Mouse (Mus musculus): Measurements from ENCODE around the gene D930007J09Rik. TPM values are rescaled to one million over a fixed set of nuclear protein-coding genes. Genes with fewer than 3 reads are reported as not detected.

Gene D930007J09Rik
- not detected in 2 replicates for polyA plus RNA-seq (2016; fragmentation: Nextera tagmentation; extraction: Ambion mirVana)

DNA sequence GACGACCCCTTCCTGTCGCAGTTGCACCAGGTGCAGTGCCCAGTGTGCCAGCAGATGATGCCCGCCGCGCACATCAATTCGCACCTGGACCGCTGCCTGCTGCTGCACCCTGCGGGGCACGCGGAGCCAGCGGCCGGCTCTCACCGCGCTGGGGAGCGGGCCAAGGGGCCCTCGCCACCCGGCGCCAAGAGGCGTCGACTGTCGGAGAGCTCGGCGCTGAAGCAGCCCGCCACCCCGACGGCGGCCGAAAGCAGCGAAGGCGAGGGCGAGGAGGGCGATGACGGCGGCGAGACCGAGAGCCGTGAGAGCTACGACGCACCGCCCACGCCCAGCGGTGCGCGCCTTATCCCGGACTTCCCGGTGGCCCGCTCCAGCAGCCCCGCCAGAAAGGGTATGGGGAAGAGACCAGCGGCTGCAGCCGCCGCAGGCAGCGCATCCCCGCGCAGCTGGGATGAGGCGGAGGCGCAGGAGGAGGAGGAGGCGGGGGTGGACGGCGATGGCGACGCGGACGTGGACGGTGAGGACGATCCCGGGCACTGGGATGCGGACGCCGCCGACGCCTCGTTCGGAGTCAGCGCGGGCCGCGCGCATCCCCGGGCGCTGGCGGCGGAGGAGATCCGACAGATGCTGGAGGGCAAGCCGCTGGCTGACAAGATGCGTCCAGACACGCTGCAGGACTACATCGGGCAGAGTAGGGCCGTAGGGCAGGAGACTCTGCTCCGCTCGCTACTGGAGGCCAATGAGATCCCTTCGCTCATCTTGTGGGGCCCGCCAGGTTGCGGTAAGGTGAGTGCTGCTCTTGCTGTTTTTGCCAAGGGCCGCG is at the start of gene D930007J09Rik:
D930007J09Rik (minus strand) TSS at position 591 of the 823 bp plus-strand sequence.
- Histone ChIP-seq H3K9me3 (no peaks in the 10 kb centered on the region), H3K27ac (peak within 1 kb of the TSS; percentile 72), H3K36me3 (peaks cover 16% of the 10 kb centered on the region), H3K27me3 (peaks cover 3% of the 10 kb centered on the region; the same call in 1 of the 2 replicates), H3K4me3 (replicated peaks) (peak within 1 kb of the TSS; percentile 82), H3K4me1 (replicated peaks) (peaks cover 29% of the 10 kb centered on the region), H3K4me2 (peak within 1 kb of the TSS; percentile 86), H3K9ac (replicated peaks) (peak within 1 kb of the TSS; percentile 84)
- under 1% methylated on average over 95 of the region's 95 CpGs for WGBS
- ATAC-seq (ENCODE audit: insufficient number of reproducible peaks, insufficient read depth, low FRiP score, low TSS enrichment, low read depth) = peak; percentile 19

DNA sequence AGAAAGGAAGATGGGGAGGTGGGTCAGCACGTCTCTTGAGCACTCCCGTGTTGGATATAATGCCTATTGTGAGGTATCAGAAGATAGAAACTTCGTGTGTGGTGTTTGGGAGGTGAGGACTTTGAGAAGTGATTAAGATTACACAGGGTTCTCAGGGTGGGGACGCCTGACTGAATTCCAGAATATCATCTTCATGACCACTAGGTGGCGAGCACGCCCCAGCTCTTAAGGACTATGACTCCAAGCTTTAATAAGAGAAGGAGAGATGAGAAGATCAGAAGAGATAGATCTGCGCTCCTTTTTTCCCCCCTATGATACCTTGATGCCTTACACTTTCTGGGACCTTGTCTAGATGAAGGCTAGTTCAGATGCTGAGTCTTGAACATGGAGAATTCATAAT is 49.3 kb upstream of the D930007J09Rik start:
- no peaks in the 10 kb centered on the region for H3K27me3 ChIP-seq
- H3K4me3 ChIP-seq (replicated peaks) = no peak overlapping the region
- WGBS = 16% methylated on average over 7 of the region's 7 CpGs
- H3K4me2 ChIP-seq = no peak overlapping the region
- no peak overlapping the region for H3K27ac ChIP-seq
- no peaks in the 10 kb centered on the region for H3K36me3 ChIP-seq
- H3K9ac ChIP-seq (replicated peaks) = no peak overlapping the region
- H3K4me1 ChIP-seq (replicated peaks) = peaks cover 12% of the 10 kb centered on the region
- no peaks in the 10 kb centered on the region for H3K9me3 ChIP-seq
- no peak; the same call in 1 of the 2 replicates for ATAC-seq (ENCODE audit: insufficient number of reproducible peaks, insufficient read depth, low FRiP score, low TSS enrichment, low read depth)

DNA sequence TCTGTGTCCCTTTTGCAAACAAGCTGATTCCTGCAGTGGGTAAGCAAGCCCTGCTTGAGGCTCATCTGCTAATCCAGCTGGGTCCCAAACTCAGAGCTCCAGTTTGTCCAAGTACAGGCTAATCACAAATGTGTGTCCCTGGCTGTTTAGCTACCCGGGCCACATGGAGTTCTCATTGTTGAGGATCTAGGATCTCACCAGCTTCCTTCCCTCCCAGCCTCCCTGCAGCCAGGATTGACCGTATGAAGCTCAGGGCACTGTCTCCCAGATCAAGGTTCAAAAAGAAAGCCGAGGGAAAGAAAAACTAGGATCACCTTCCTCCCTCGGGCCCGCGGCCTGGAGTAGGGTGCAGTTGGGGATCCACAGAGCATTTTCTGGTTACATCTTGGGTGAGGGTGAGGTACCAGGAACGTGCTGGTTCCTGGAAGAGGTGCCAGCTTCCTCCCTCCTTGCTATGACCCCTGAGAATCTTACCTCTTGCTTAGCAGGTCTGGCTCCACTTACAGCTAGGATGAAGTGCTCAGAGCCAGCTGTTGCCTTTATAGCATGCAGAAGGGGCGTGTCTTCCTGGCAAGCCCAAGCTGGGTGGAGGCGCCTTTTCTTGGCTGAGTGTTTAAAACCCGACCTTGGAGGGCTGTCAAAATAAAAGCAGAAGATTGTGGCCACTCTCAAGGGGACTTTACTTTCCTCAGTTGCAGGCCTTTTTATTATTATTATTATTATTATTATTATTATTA is 48.2 kb upstream of the D930007J09Rik start, which contains the start of gene Serpinb1a:
Serpinb1a (minus strand) TSS at position 518 of the 737 bp plus-strand sequence.
- Histone ChIP-seq H3K9me3 (no peaks in the 10 kb centered on the region), H3K27ac (no peak within 1 kb of the TSS), H3K27me3 (no peaks in the 10 kb centered on the region), H3K9ac (replicated peaks) (no peak within 1 kb of the TSS), H3K4me3 (replicated peaks) (no peak within 1 kb of the TSS), H3K4me2 (no peak within 1 kb of the TSS), H3K36me3 (no peaks in the 10 kb centered on the region), H3K4me1 (replicated peaks) (peaks cover 12% of the 10 kb centered on the region)
- peak; percentile 78; the same call in 1 of the 2 replicates for ATAC-seq (ENCODE audit: insufficient number of reproducible peaks, insufficient read depth, low FRiP score, low TSS enrichment, low read depth)
- 42% methylated on average over 10 of the region's 10 CpGs for WGBS

DNA sequence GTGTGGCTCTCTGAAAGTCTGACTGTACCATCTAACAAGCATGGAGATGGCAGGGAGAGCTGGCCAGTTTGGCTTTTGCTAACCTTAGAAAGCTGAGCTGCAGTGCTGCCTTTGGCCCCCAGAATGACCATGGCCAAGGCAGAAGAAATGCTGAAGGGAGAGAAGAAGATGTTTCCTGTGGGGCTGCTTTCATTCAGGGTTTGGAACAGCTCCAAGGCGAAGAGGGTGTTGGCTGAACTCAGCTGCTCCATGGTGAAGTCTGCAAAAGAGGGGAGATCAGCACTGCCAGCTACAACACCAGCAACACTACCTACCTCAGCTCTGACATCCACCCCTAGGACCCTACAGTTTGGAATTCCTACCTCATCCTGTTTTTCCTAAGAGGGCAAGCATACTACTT is 47.5 kb upstream of the D930007J09Rik start:
- Histone ChIP-seq H3K4me3 (replicated peaks) (no peak overlapping the region), H3K27ac (no peak overlapping the region), H3K9ac (replicated peaks) (no peak overlapping the region), H3K36me3 (no peaks in the 10 kb centered on the region), H3K27me3 (no peaks in the 10 kb centered on the region), H3K4me1 (replicated peaks) (peaks cover 12% of the 10 kb centered on the region), H3K4me2 (no peak overlapping the region), H3K9me3 (no peaks in the 10 kb centered on the region)
- ATAC-seq (ENCODE audit: insufficient number of reproducible peaks, insufficient read depth, low FRiP score, low TSS enrichment, low read depth) = no peak
- 60% methylated on average over 1 of the region's 1 CpGs for WGBS

DNA sequence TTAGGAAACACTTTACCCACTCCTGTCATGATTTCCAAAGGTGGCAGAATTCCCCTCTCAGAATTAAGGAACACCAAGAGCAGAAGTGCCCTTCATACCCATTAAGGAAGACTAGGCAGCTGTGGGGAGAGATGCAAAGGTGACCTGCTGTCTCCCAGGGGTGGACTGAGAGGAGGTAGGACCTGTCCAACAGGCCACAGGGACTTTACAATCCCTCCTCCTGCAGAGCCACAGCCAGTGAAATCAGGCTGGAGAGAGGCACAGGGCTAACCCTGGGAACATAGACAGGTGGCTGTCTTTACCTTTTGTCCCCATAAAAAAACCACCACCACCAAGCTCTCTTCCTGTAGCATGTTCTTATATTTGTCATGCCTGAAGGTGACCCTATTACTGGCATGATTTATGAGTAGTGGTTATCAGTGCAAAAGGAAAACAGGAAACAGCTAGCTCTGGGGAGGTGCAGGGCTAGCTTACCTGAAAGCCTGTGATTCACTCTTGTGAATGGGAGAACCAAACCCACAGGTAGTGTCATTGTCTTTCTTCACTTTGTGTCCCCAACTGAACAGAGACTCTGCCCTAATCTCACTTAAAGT is 47.0 kb upstream of the D930007J09Rik start:
- Histone ChIP-seq H3K27me3 (no peaks in the 10 kb centered on the region), H3K4me2 (no peak overlapping the region), H3K36me3 (no peaks in the 10 kb centered on the region), H3K9ac (replicated peaks) (no peak overlapping the region), H3K9me3 (no peaks in the 10 kb centered on the region), H3K4me3 (replicated peaks) (no peak overlapping the region), H3K4me1 (replicated peaks) (peaks cover 12% of the 10 kb centered on the region), H3K27ac (no peak overlapping the region)
- no peak for ATAC-seq (ENCODE audit: insufficient number of reproducible peaks, insufficient read depth, low FRiP score, low TSS enrichment, low read depth)

DNA sequence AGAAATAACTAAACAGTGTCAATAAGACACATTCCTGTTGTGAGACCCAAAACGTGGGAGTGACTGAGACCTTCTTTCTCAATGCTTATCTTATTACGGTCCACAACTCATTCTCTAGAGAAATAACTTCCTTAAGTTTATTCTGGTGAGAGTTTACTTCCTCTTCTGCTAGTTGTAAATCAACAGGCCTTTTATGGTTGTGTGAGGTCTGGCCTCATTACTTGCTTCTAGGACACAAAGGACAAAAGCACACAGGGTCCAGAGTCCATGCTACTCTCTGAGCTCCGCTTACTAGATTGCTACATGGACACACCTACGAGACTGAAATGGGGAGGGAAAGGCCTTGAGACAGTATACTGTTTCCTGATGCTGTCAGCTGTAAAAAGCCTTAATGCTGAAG is 46.4 kb upstream of the D930007J09Rik start:
- Histone ChIP-seq H3K27ac (no peak overlapping the region), H3K27me3 (no peaks in the 10 kb centered on the region), H3K4me1 (replicated peaks) (peaks cover 12% of the 10 kb centered on the region), H3K4me3 (replicated peaks) (no peak overlapping the region), H3K4me2 (no peak overlapping the region), H3K36me3 (no peaks in the 10 kb centered on the region), H3K9ac (replicated peaks) (no peak overlapping the region), H3K9me3 (no peaks in the 10 kb centered on the region)
- no peak for ATAC-seq (ENCODE audit: insufficient number of reproducible peaks, insufficient read depth, low FRiP score, low TSS enrichment, low read depth)
- WGBS = 40% methylated on average over 4 of the region's 4 CpGs

DNA sequence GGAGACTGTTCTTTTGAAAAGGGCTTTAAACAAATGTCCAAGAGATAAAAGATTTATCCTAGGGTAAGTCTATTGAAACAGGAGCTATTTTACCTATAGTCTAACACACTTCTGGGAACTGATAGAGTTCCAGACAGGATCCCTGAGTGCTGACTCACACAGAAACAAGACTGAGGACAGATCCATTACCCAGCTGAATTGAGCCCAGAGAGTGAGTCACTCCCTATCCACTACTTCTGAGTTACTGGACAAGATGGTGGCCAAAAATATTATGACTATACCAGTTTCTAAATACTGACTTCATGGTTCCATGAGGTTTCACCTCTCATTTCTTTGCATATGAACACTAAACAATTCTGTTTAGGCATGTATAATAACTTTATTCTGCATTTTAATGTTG is 43.6 kb upstream of the D930007J09Rik start:
- Histone ChIP-seq H3K9me3 (no peaks in the 10 kb centered on the region), H3K4me1 (replicated peaks) (peaks cover 12% of the 10 kb centered on the region), H3K27me3 (no peaks in the 10 kb centered on the region), H3K9ac (replicated peaks) (no peak overlapping the region), H3K4me3 (replicated peaks) (no peak overlapping the region), H3K27ac (no peak overlapping the region), H3K36me3 (no peaks in the 10 kb centered on the region), H3K4me2 (no peak overlapping the region)
- ATAC-seq (ENCODE audit: insufficient number of reproducible peaks, insufficient read depth, low FRiP score, low TSS enrichment, low read depth) = no peak

DNA sequence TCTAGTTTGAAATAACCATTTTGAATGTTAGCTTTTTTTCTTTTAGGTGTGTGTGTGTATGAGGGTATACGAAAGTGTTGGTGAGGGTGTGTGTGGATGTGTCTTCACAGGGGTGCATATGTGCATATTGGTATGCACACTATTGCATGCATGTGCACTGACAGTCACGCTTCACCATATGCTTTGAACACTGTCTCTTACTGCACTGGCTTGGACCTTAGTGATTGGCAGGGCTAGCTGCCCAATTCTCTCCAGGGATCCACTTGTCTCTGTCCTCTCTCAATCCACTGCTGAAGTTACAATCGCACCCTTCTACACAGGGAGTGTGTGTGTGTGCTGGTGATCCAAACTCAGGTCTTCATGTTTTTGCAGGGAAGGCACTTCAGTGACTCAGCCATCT is 38.7 kb upstream of the D930007J09Rik start:
- Histone ChIP-seq H3K27me3 (no peaks in the 10 kb centered on the region), H3K27ac (no peak overlapping the region), H3K9me3 (no peaks in the 10 kb centered on the region), H3K4me3 (replicated peaks) (no peak overlapping the region), H3K9ac (replicated peaks) (no peak overlapping the region), H3K4me2 (no peak overlapping the region), H3K4me1 (replicated peaks) (no peaks in the 10 kb centered on the region), H3K36me3 (no peaks in the 10 kb centered on the region)
- 92% methylated on average over 3 of the region's 3 CpGs for WGBS
- ATAC-seq (ENCODE audit: insufficient number of reproducible peaks, insufficient read depth, low FRiP score, low TSS enrichment, low read depth) = no peak

DNA sequence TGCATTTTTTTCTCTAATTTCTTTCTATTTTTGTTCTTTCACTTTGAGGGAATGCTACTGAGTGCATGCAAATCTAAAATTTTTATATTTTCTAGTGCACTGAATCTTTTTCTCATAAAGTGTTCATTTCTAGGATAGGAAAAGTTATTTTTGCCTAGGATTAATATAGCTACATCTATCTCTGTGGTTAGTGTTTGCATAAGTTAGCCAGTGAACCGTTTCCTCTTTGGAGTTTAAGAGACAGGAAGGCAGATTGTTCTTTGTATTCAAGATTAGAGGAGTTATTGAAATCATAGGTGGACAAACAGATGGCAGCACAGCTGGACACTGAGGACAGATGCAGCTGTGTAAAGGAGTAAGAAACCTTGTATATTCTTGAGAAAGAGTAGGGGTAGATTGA is 36.7 kb upstream of the D930007J09Rik start:
- H3K36me3 ChIP-seq = no peaks in the 10 kb centered on the region
- no peaks in the 10 kb centered on the region for H3K4me1 ChIP-seq (replicated peaks)
- H3K27me3 ChIP-seq = no peaks in the 10 kb centered on the region
- no peaks in the 10 kb centered on the region for H3K9me3 ChIP-seq
- no peak overlapping the region for H3K4me3 ChIP-seq (replicated peaks)
- H3K4me2 ChIP-seq = no peak overlapping the region
- no peak for ATAC-seq (ENCODE audit: insufficient number of reproducible peaks, insufficient read depth, low FRiP score, low TSS enrichment, low read depth)
- H3K9ac ChIP-seq (replicated peaks) = no peak overlapping the region
- H3K27ac ChIP-seq = no peak overlapping the region
- WGBS = 65% methylated on average over 1 of the region's 1 CpGs

DNA sequence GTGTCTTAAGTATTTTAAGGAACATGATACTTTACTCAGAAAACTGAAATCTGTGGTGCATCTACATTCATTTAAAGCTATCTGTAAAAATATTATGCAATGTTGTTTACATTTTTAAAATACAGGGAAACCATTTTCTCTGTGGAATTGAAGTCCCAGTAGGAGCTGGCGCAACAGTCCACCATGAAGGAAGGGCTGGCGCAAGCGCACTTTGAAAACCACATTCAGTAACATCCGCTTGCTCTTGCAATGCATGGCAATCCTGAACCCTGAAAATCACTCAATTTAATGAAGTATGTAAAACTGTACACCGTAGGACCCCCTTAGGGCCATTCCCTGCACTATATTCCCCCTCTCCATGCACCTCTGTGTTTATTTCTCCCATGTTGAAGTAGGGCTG is 31.9 kb upstream of the D930007J09Rik start:
- WGBS = 94% methylated on average over 5 of the region's 5 CpGs

DNA sequence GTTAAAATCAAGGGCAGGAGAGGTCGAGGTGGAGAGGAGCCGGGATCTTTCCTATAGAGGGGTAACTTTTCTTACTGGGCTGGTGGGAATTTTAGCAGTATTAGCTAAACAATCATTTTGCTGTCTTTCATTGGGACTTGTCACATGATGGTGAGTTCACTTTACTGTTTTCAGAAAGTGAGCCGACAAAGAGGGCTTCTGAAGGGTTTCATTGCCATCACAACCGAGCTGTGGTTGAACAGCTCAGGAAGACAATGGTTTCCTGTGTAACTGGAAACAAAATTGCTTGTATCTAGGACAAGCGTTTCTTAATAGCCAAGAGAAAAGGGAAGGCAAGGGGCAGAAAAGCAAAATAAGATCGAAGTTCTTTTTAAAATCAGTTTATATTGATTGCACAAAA is 30.6 kb upstream of the D930007J09Rik start:
- no peaks in the 10 kb centered on the region for H3K4me1 ChIP-seq (replicated peaks)
- no peaks in the 10 kb centered on the region for H3K27me3 ChIP-seq
- ATAC-seq (ENCODE audit: insufficient number of reproducible peaks, insufficient read depth, low FRiP score, low TSS enrichment, low read depth) = no peak
- H3K27ac ChIP-seq = no peak overlapping the region
- H3K9me3 ChIP-seq = no peaks in the 10 kb centered on the region
- H3K4me2 ChIP-seq = no peak overlapping the region
- no peak overlapping the region for H3K4me3 ChIP-seq (replicated peaks)
- no peaks in the 10 kb centered on the region for H3K36me3 ChIP-seq
- H3K9ac ChIP-seq (replicated peaks) = no peak overlapping the region
- WGBS = 72% methylated on average over 6 of the region's 6 CpGs

More for the DNA sequence above, 31.9 kb upstream of the D930007J09Rik start:
- H3K4me3 ChIP-seq (replicated peaks) = no peak overlapping the region
- no peaks in the 10 kb centered on the region for H3K27me3 ChIP-seq
- H3K9ac ChIP-seq (replicated peaks) = no peak overlapping the region
- no peak overlapping the region for H3K4me2 ChIP-seq
- no peak for ATAC-seq (ENCODE audit: insufficient number of reproducible peaks, insufficient read depth, low FRiP score, low TSS enrichment, low read depth)
- no peaks in the 10 kb centered on the region for H3K9me3 ChIP-seq
- H3K36me3 ChIP-seq = no peaks in the 10 kb centered on the region
- H3K27ac ChIP-seq = no peak overlapping the region
- H3K4me1 ChIP-seq (replicated peaks) = no peaks in the 10 kb centered on the region

Data from limb, embryonic 12.5 days (tissue).